Mouse (Mus musculus) stomach, postnatal 0 days (tissue): Measurements from ENCODE around the gene Myog. TPM values are rescaled to one million over a fixed set of nuclear protein-coding genes. Genes with fewer than 3 reads are reported as not detected.

ENCODE experiments used
- ATAC-seq: fragments of 200-750 bp; cut with Nextera tagmentation; 2 replicates; pipeline ENCODE4 v1.8.0; 2017; ENCODE audit not compliant: low FRiP score, low TSS enrichment
- DNase-seq: peaks from one replicate; pipeline ENCODE4 v3.0.0-alpha.2; 2016; ENCODE audit warnings: low spot score
- H3K27ac ChIP-seq: fragments of 300-500 bp; sonication (generic); replicated peaks from 2 replicates; pipeline ENCODE4 v1.5.1; 2014; ENCODE audit warnings: mild to moderate bottlenecking, control low read depth
- H3K27me3 ChIP-seq: fragments of 300-500 bp; sonication (generic); 2 replicates; pipeline ENCODE4 v1.6.1; 2014; ENCODE audit warnings: low read length; ENCODE audit not compliant: control insufficient read depth, insufficient read depth
- H3K36me3 ChIP-seq: fragments of 300-500 bp; sonication (generic); 2 replicates; pipeline ENCODE4 v1.6.1; 2014; ENCODE audit warnings: low read length, mixed read lengths; ENCODE audit not compliant: control insufficient read depth, insufficient read depth
- H3K4me1 ChIP-seq: fragments of 300-500 bp; sonication (generic); replicated peaks from 2 replicates; pipeline ENCODE4 v1.6.1; 2014; ENCODE audit warnings: antibody characterized with exemption; ENCODE audit not compliant: control insufficient read depth, insufficient read depth
- H3K4me2 ChIP-seq: fragments of 300-500 bp; sonication (generic); replicated peaks from 2 replicates; pipeline ENCODE4 v1.6.1; 2014; ENCODE audit warnings: low read depth, mild to moderate bottlenecking, control low read depth, moderate library complexity
- H3K4me3 ChIP-seq: fragments of 300-500 bp; sonication (generic); 2 replicates; pipeline ENCODE4 v1.5.1; 2014; ENCODE audit warnings: low read depth, low read length, control low read depth
- H3K9ac ChIP-seq: fragments of 300-500 bp; sonication (generic); 2 replicates; pipeline ENCODE4 v1.6.1; 2014; ENCODE audit warnings: mild to moderate bottlenecking, low read length, control low read depth, mixed read lengths
- H3K9me3 ChIP-seq: fragments of 300-500 bp; sonication (generic); 2 replicates; pipeline ENCODE4 v1.6.1; 2016; ENCODE audit warnings: low read length; ENCODE audit not compliant: control insufficient read depth
- CTCF ChIP-seq: IDR thresholded peaks from 2 replicates; pipeline ENCODE4 v1.5.1; 2016; ENCODE audit warnings: antibody characterized with exemption, low read depth, mild to moderate bottlenecking, moderate library complexity
- EP300 ChIP-seq: optimal IDR thresholded peaks from 2 replicates; pipeline ENCODE3; 2016; ENCODE audit warnings: antibody characterized with exemption
- WGBS: fragments of 180-500 bp; shearing (Covaris S2); extraction: QIAGEN DNeasy Blood & Tissue Kit; methylation state at CpG from one replicate; pipeline ENCODE4 v1.1.7; 2014; 5-methylcytosine and 5-hydroxymethylcytosine counted together
- polyA plus RNA-seq: library from polyadenylated mRNA; unstranded; fragments of >200 nt; fragmentation: Nextera tagmentation; extraction: Ambion mirVana; gene quantifications from 2 replicates; pipeline ENCODE4 v1.2.1, GENCODE M21; 2015

The Myog gene
- polyA plus RNA-seq, 1 experiment from 2014 or later, result 2.7 TPM

DNA sequence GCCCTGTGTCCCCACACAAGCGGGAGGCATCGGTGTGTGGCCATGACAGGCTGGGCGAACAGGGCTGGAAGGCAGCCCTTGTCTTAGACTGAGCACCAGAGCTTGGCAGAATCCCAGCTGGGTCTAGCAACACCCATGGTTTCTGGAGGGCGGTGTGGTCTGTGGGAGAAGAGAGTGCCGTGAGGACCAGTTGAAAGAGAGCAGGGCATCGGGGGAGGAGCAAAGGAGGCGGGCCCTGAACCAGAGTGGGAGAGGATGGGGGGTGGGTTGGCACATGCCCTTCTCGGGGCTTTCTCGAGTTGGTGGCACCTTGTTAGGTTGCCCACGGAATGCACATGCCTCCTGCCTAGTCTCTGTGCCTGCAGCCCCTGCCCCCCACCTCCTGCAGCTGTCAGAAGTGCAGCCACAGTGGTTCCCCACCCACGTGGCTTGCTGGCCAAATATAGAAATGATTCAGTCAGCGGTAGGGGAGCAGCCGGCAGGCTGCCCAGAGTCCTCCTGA, 43.0 kb downstream of the Myog start, which contains the start of gene Ppfia4:
Ppfia4 (minus strand) TSS at position 159 of the 502 bp plus-strand sequence.
- Histone ChIP-seq H3K4me3 (no peak within 1 kb of the TSS), H3K9ac (0 out of 2 replicates have a peak within 1 kb of the TSS, but pooled peaks have one; percentile 27), H3K27ac (peak within 1 kb of the TSS; percentile 45; the same call in 1 of the 2 replicates), H3K36me3 (no peaks in the 10 kb centered on the region), H3K4me2 (peak within 1 kb of the TSS; percentile 12; the same call in 1 of the 2 replicates), H3K27me3 (no peaks in the 10 kb centered on the region), H3K4me1 (no peaks in the 10 kb centered on the region), H3K9me3 (no peaks in the 10 kb centered on the region)
- TF ChIP-seq CTCF (no peak), EP300 (no peak)
- ATAC-seq (peak; percentile 59), DNase-seq (peak; percentile 41)
- 30% methylated on average over 12 of the region's 13 CpGs for WGBS

DNA sequence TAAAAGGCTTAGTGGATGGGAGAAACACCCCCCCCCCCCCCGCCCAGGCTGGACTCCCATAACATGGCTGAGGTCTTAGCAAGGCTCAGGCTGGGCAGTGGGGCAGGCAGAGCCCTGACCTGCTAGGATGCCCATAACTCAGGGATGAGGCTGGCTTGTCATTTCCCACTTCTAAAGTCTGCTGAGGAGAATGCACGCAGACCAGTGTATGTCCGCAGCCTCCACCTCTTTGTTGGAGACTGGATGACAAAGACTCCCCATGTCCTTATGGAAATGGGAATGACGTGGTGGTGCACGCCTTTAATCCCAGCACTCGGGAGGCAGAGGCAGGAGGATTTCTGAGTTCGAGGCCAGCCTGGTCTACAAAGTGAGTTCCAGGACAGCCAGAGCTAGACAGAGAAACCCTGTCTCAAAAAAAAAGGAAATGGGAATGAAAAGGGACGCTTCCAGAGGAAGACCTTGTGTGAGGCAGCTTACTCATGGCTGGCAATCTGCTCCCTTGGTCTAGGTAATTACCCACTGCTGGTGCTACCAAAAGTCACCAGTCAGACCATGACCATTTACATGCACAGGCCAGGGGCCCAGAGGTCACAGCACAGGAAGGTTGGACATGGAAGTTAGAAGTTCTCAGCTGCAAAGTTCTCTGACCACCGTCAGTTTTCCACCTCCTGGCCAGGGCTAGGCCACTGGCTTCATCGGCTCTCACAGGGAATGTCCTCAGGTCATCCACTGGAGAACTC, 43.8 kb downstream of the Myog start:
- H3K27me3 ChIP-seq, result no peaks in the 10 kb centered on the region
- H3K4me3 ChIP-seq, result no peak overlapping the region
- TF ChIP-seq CTCF, result no peak
- TF ChIP-seq EP300, result no peak
- H3K4me1 ChIP-seq, result no peaks in the 10 kb centered on the region
- DNase-seq, result no peak
- no peak overlapping the region for H3K4me2 ChIP-seq
- H3K27ac ChIP-seq, result no peak overlapping the region
- H3K9ac ChIP-seq, result no peak overlapping the region
- WGBS, result 90% methylated on average over 9 of the region's 10 CpGs
- H3K36me3 ChIP-seq, result no peaks in the 10 kb centered on the region
- no peaks in the 10 kb centered on the region for H3K9me3 ChIP-seq
- ATAC-seq, result no peak

DNA sequence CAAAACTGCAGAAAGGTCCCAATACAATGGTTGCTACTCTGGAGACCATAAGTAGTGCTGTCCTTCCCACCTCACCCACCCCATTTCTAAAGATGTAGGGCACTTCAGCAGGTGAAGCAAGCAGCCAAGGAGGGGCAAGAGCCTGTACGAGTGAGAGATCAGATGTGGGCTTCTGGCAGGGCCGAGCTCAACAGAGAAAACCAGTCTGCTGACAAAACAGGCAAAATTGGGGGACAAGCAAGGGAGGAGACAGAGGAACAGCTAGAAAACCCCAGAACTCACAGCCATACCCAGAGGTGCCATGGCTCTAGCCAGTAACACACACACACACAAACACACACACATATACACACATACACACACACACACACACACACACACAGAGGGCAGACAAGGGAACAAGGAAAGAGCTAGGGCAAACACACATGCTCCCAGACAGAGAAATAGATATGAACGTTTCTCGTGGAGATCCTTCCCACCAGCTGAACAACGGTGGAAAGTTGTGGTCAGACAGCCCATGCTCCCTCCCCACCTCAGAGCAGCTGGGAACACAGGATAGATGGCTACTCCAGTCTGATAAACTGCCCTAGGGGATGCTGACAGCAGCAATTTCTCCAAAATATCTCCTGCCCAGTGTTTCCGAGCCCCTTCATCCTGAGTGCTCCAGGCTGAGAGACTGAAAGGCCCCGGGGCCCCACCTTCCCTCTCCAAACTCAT, 44.5 kb downstream of the Myog start:
- Histone ChIP-seq H3K36me3 (no peaks in the 10 kb centered on the region), H3K27me3 (no peaks in the 10 kb centered on the region), H3K4me1 (no peaks in the 10 kb centered on the region), H3K9ac (no peak overlapping the region), H3K27ac (no peak overlapping the region), H3K9me3 (no peaks in the 10 kb centered on the region), H3K4me3 (no peak overlapping the region), H3K4me2 (no peak overlapping the region)
- 51% methylated on average over 7 of the region's 7 CpGs for WGBS
- ATAC-seq, result no peak
- TF ChIP-seq EP300 (no peak), CTCF (no peak)
- no peak for DNase-seq

DNA sequence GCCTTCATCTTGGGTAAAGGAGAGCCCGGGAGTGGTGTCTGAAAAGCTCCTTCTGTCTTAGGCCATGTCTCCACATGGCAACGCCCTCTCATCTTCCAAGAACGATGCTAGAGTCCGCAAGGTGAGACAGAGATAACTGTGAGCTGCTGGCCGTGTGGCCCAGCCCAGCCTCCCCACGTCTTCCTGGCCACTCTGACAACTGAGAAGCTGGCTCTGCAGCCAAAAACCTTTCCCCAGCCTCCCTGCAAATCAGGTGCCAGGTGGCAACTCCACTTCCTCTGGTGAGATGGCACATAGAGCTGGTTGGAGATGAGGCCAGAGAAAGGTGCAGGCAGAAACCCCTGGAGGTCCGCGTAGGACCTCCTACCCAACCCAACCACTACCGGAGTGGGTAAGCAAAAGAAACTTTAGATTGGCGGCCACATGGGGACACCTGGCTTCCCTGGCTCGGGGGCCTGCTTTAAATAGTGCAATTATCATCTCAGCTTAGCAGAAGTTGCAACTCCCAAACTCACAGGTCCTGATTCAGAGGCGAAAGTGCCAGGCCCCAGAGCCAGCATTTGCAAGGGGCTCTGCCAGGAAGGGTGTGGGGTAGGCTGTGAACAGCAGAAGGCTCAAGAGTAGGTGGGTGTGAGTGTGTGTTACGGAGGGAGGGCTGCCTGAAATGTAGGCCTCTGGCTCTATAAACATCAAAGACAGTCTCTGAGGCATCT, 45.6 kb downstream of the Myog start:
- no peaks in the 10 kb centered on the region for H3K9me3 ChIP-seq
- no peak overlapping the region for H3K27ac ChIP-seq
- H3K4me3 ChIP-seq, result no peak overlapping the region
- ATAC-seq, result no peak
- no peaks in the 10 kb centered on the region for H3K4me1 ChIP-seq
- no peaks in the 10 kb centered on the region for H3K36me3 ChIP-seq
- H3K27me3 ChIP-seq, result no peaks in the 10 kb centered on the region
- no peak for TF ChIP-seq EP300
- no peak for TF ChIP-seq CTCF
- WGBS, result 74% methylated on average over 13 of the region's 13 CpGs
- no peak overlapping the region for H3K9ac ChIP-seq
- DNase-seq, result no peak
- no peak overlapping the region for H3K4me2 ChIP-seq

DNA sequence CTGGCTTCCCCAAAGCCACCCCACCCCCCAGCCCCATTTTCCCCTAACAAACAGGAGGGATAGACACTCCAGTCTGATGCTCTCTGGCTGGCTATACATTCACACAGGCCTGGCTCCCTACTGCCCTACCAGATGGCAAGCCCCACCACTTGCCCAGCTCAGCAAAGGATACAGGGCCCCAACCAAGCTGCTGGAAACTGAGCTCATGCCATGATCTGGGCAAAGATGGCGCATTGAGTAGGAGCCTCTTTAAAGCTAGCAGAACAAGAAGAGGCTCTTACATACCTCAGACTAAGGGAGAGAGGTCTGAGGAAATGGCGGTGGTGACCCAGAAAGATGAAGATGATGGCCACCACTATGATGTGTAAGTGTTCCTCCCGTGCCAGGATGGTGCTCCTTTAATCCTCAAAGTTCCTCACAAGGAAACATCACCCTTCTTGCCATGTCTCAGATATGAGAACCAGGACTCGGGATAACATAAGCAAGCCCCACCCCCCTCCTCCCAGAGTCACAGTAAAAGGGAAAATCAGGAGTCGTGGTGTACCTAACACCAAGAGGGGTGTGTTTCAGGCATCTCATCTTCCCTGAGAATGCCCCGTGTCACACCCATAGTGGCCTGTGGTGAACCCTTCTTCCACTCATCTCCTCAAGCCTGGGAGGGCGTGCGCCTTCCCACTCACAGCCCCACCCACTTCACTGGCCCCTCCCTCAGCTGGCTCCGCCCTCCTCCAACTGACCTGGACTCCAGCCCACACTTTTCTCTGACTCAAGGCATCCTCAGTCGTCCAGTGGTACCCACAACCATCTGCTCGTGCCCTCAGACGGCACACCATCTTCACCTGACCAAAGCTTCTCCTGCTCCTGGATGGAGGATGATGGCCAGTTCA, 46.4 kb downstream of the Myog start:
- Histone ChIP-seq H3K4me2 (no peak overlapping the region), H3K27me3 (no peaks in the 10 kb centered on the region), H3K36me3 (no peaks in the 10 kb centered on the region), H3K9me3 (no peaks in the 10 kb centered on the region), H3K4me1 (no peaks in the 10 kb centered on the region), H3K4me3 (no peak overlapping the region), H3K9ac (no peak overlapping the region), H3K27ac (no peak overlapping the region)
- no peak for TF ChIP-seq CTCF
- no peak for TF ChIP-seq EP300
- no peak for ATAC-seq
- DNase-seq, result peak; percentile 48
- 79% methylated on average over 12 of the region's 12 CpGs for WGBS
